Mouse (Mus musculus) thymus, adult 2 months (tissue): ENCODE data around the gene Bckdhb. TPM values are rescaled to one million over a fixed set of nuclear protein-coding genes. Genes with fewer than 3 reads are reported as not detected.

Source experiments
- DNase-seq: peaks from one replicate; pipeline ENCODE4 v3.0.0; 2021
- H3K27ac ChIP-seq: fragments of 200-500 bp; 2 replicates; pipeline ENCODE4 v1.5.1; 2012; ENCODE audit warnings: low read length, control low read depth; ENCODE audit not compliant: control insufficient read depth, insufficient read depth
- H3K27me3 ChIP-seq: fragments of 200-500 bp; 2 replicates; pipeline ENCODE4 v1.6.1; 2012; ENCODE audit warnings: mild to moderate bottlenecking, low read length, moderate library complexity, mixed read lengths; ENCODE audit not compliant: control insufficient read depth, insufficient read depth
- H3K36me3 ChIP-seq: fragments of 200-500 bp; 2 replicates; pipeline ENCODE4 v1.6.1; 2012; ENCODE audit warnings: mild to moderate bottlenecking, low read length, moderate library complexity; ENCODE audit not compliant: control insufficient read depth, insufficient read depth
- H3K4me1 ChIP-seq: fragments of 200-500 bp; replicated peaks from 2 replicates; pipeline ENCODE4 v1.6.1; 2012; ENCODE audit warnings: low read length; ENCODE audit not compliant: control insufficient read depth, insufficient read depth
- H3K4me3 ChIP-seq: fragments of 200-500 bp; 2 replicates; pipeline ENCODE4 v1.5.1; 2012; ENCODE audit warnings: mild to moderate bottlenecking, low read length, control low read depth, moderate library complexity; ENCODE audit not compliant: control insufficient read depth, insufficient read depth
- CTCF ChIP-seq: fragments of 200-500 bp; IDR thresholded peaks from 2 replicates; pipeline ENCODE4 v1.5.1; 2012; ENCODE audit warnings: mild to moderate bottlenecking, control low read depth, low read length, moderate library complexity, borderline replicate concordance; ENCODE audit not compliant: control insufficient read depth, poor library complexity, insufficient read depth; ENCODE audit errors: extremely low read depth
- POLR2A ChIP-seq: fragments of 200-500 bp; IDR thresholded peaks from 2 replicates; pipeline ENCODE4 v1.6.1; 2012; ENCODE audit warnings: mild to moderate bottlenecking, low read length, control low read depth, moderate library complexity; ENCODE audit not compliant: control insufficient read depth, poor library complexity, insufficient read depth; ENCODE audit errors: extremely low read depth
- WGBS: fragments of 180-500 bp; shearing (Covaris S2); methylation state at CpG from one replicate; pipeline ENCODE4 v1.1.7; 2018; 5-methylcytosine and 5-hydroxymethylcytosine counted together
- polyA plus RNA-seq: library from polyadenylated mRNA; depleted of rRNA; stranded (reverse); fragments of >200 nt; gene quantifications from 2 replicates; pipeline ENCODE4 v1.2.3, GENCODE M21; 2012; rRNA removed

Gene Bckdhb
- polyA plus RNA-seq, 1 experiment, result 15.0 TPM

- DNase-seq, result no peak
- Histone ChIP-seq H3K27ac (no peak overlapping the region), H3K36me3 (no peaks in the 10 kb centered on the region), H3K4me3 (no peak overlapping the region), H3K4me1 (no peaks in the 10 kb centered on the region), H3K27me3 (no peaks in the 10 kb centered on the region)
- WGBS, result 90% methylated on average over 2 of the region's 2 CpGs
- TF ChIP-seq CTCF (no peak), POLR2A (no peak)
Measured at GRCm38 (mm10) chr9:84148124-84148523, 223.2 kb downstream of the Bckdhb start.

Other genes with a start within 250 kb of the Bckdhb start
- gene Elovl4, start 118.9 kb upstream of the Bckdhb start, polyA plus RNA-seq, result 2.4 and 3.0 TPM in 2 replicates
- gene Ttk, start 90.5 kb upstream of the Bckdhb start, polyA plus RNA-seq, result 4.0 and 5.6 TPM in 2 replicates